Mouse (Mus musculus) frontal cortex, adult 2 months (tissue): Measurements from ENCODE around the gene Olfr994. TPM values are rescaled to one million over a fixed set of nuclear protein-coding genes. Genes with fewer than 3 reads are reported as not detected.
A peak's percentile ranks its signal among the peaks of the same experiment; 100 is the strongest.

Source experiments
- DNase-seq, 2 experiments: peaks; one replicate each; pipeline ENCODE4 v3.0.0; 2022; ENCODE audit warnings: low spot score in 1 of 2; ENCODE audit errors: extremely low spot score in 1 of 2
- polyA plus RNA-seq: library from polyadenylated mRNA; depleted of rRNA; stranded (reverse); fragments of >200 nt; gene quantifications from 2 replicates; pipeline ENCODE4 v1.2.3, GENCODE M21; 2012; rRNA removed

The Olfr994 gene
- polyA plus RNA-seq = 0.12 and 0.19 TPM in 2 replicates

- no peak for DNase-seq
These were observed at the start of gene Olfr994 for GRCm38 (mm10) chr2:85436351-85436750. Gene Olfr994 (minus strand): TSS chr2:85436451.

DNA sequence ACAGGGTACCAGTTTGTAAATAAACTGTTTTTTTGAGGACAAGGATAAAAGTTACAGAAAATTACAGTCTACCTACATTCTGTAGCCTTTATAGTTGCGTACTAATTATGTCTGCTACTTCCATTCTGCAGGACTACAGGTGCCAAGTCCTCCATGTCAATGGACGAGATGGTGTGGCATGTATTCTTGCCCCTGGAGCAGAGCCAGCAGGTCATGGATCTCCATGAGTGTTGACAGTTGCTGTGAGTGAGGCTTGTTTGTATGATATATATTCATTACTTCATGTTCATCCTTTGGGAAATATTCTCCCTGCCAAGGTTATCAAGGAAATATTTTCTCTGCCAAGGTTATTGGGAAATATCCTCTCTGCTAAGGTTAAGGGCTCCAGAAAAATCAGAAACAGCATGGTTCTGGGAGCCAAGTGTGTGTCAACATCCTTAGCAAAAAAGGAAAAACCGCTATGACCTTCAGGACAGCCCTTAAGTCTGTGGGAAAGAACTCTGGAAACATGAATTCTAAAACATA lies 30.6 kb upstream of the Olfr994 start:
- no peak for DNase-seq

GRCm38 (mm10) chr2:85443539-85443938 lies 7.3 kb upstream of the Olfr994 start, which contains the start of gene Olfr995:
Gene Olfr995 (minus strand): TSS chr2:85443639.
- no peak for DNase-seq

DNA sequence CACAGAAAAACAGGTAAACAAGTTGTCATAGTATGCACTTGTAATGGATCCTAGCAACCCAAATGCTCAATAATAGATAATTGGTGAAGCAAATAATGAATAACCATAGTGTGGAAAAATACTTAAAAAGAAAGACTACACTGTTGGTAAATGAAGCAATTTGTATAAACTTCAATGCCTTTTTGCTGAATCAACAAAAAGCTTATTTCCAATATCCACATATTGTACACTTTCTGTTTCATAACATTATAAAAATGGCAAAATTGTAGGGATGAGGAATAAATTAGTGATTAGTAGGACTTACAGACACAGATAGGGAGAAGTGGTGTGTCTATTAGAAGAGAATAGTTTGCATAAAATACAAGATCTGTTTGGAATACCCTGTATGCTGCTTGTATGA lies 6.3 kb upstream of the Olfr994 start:
- no peak for DNase-seq

- DNase-seq = peak; percentile 43 to 45
These were observed 10.4 kb downstream of the Olfr994 start for GRCm38 (mm10) chr2:85425893-85426292.

GRCm38 (mm10) chr2:85414777-85415176 lies 21.5 kb downstream of the Olfr994 start, which contains the start of gene Olfr993:
Gene Olfr993 (minus strand): TSS chr2:85414877.
- no peak for DNase-seq

GRCm38 (mm10) chr2:85409369-85409768 lies 26.9 kb downstream of the Olfr994 start, which contains the start of gene Olfr992:
Gene Olfr992 (minus strand): TSS chr2:85409469.
- DNase-seq = no peak

Other genes starting within 250 kb of the Olfr994 start
- 63.6 and 64.7 TPM in 2 replicates for gene Lrrc55, start 239.3 kb downstream of the Olfr994 start, polyA plus RNA-seq
- 0.06 and 0.08 TPM in 2 replicates for gene Olfr987, start 97.1 kb downstream of the Olfr994 start, polyA plus RNA-seq
- not detected in 2 replicates for gene Olfr988, start 73.2 kb downstream of the Olfr994 start, polyA plus RNA-seq
- not detected in 2 replicates for gene Olfr992, start 27.0 kb downstream of the Olfr994 start, polyA plus RNA-seq
- gene Olfr993, start 21.6 kb downstream of the Olfr994 start, polyA plus RNA-seq = not detected in 2 replicates
- gene Olfr995, start 7.2 kb upstream of the Olfr994 start, polyA plus RNA-seq = not detected in 2 replicates
- not detected in 2 replicates for gene 4833423E24Rik, start 82.6 kb upstream of the Olfr994 start, polyA plus RNA-seq
- not detected in 2 replicates for gene Olfr996, start 142.8 kb upstream of the Olfr994 start, polyA plus RNA-seq
- gene Olfr998, start 152.5 kb upstream of the Olfr994 start, polyA plus RNA-seq = not detected in 2 replicates
- not detected in 2 replicates for gene Olfr1000, start 175.5 kb upstream of the Olfr994 start, polyA plus RNA-seq
- gene Olfr1002, start 214.3 kb upstream of the Olfr994 start, polyA plus RNA-seq = not detected in 2 replicates
- not detected in 2 replicates for gene Olfr154, start 228.0 kb upstream of the Olfr994 start, polyA plus RNA-seq
- gene Olfr1006, start 242.3 kb upstream of the Olfr994 start, polyA plus RNA-seq = not detected in 2 replicates